12 mouse cellular contexts compared by ENCODE assay signal in the genomic region with DNA sequence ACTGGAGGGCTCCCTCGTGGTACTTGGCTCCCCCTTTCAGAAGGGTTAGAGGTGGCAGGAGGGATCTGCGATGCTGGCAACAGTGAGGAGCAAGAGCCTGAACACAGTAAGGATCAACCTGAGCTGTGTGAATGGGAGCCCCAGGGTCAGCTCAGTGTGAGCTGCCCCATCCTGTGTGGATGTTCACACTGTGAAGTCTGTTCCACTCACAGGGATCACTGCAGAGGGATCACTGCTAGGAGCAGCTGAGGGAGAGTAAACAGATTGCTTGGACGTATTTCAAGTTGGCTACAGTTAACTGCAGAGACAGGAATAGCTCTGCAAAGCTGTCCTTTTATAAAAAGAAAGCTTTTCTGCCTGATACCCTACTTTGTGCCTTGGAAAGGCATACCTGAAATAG. TPM values are rescaled to one million over a fixed set of nuclear protein-coding genes. Genes with fewer than 3 reads are reported as not detected.
A peak's percentile ranks its signal among the peaks of the same experiment; 100 is the strongest.
DNase-seq lines count a peak whose midpoint lies in the region; ATAC-seq and TF ChIP-seq lines count a peak whose summit lies in the region.
"Had no signal": no experiment of that assay in that cellular context is flagged by ENCODE, and none has a peak within 500 bp of the region (broad histone marks: within the 10 kb centered on the region; RNA-seq: fewer than 3 reads in every experiment).

No protein-coding gene starts in this region.

- peaks cover 42% of the 10 kb centered on the region for H3K36me3 ChIP-seq in forebrain, embryonic 14.5 days (ENCODE audit: control insufficient read depth, insufficient read depth, low read length)
- H3K36me3 ChIP-seq in forebrain, embryonic 11.5 days (ENCODE audit: control insufficient read depth, insufficient read depth, low read length): no peaks in the 10 kb centered on the region
- H3K36me3 ChIP-seq in liver, adult 2 months (ENCODE audit: control insufficient read depth, insufficient read depth, low read length): peaks cover 28% of the 10 kb centered on the region
- H3K36me3 ChIP-seq in liver, embryonic 11.5 days (ENCODE audit: control insufficient read depth, insufficient read depth, low read length): peaks cover 7% of the 10 kb centered on the region; the same call in 1 of the 2 replicates
- peaks cover 78% of the 10 kb centered on the region for H3K36me3 ChIP-seq in heart, embryonic 13.5 days

- TF ChIP-seq CTCF in liver, adult 2 months (IDR thresholded peaks at IDR 0.05; ENCODE audit: low read depth, low read length): no peak

- no peak overlapping the region for H3K4me3 ChIP-seq in forebrain, embryonic 14.5 days (ENCODE audit: low read depth, low read length)
- H3K4me3 ChIP-seq in forebrain, embryonic 11.5 days (ENCODE audit: low read depth, low read length): no peak overlapping the region
- H3K4me3 ChIP-seq in liver, adult 2 months (ENCODE audit: insufficient read depth, low read depth, low read length): no peak overlapping the region
- H3K4me3 ChIP-seq in liver, embryonic 11.5 days (ENCODE audit: low read depth, low read length): no peak overlapping the region
- no peak overlapping the region for H3K4me3 ChIP-seq in heart, embryonic 13.5 days
- H3K4me3 ChIP-seq: embryonic facial prominence, embryonic 10.5 days had no signal

- WGBS in forebrain, embryonic 14.5 days: 59% methylated on average over 3 of the region's 3 CpGs
- 68% methylated on average over 3 of the region's 3 CpGs for WGBS in forebrain, embryonic 11.5 days
- WGBS in liver, adult 2 months: 50% methylated on average over 3 of the region's 3 CpGs
- 69% methylated on average over 3 of the region's 3 CpGs for WGBS in liver, embryonic 11.5 days
- WGBS in heart, embryonic 13.5 days: 43% methylated on average over 3 of the region's 3 CpGs

- H3K9ac ChIP-seq in forebrain, embryonic 14.5 days (ENCODE audit: low read length): no peak overlapping the region
- H3K9ac ChIP-seq in forebrain, embryonic 11.5 days (ENCODE audit: low read length): no peak overlapping the region
- no peak overlapping the region for H3K9ac ChIP-seq in liver, adult 2 months (ENCODE audit: low read depth, low read length)
- H3K9ac ChIP-seq in liver, embryonic 11.5 days (ENCODE audit: low read depth, low read length): no peak overlapping the region
- H3K9ac ChIP-seq in heart, embryonic 13.5 days: peak overlapping the region; percentile 24; the same call in 1 of the 2 replicates

- no peak for ATAC-seq in forebrain, embryonic 14.5 days
- ATAC-seq in forebrain, embryonic 11.5 days (replicated peaks; ENCODE audit: low FRiP score): no peak
- ATAC-seq in liver, embryonic 11.5 days (replicated peaks; ENCODE audit: low FRiP score): no peak
- no peak for ATAC-seq in heart, embryonic 13.5 days (ENCODE audit: extremely low read depth, insufficient number of reproducible peaks, low FRiP score, low TSS enrichment)

- no peak overlapping the region for H3K27ac ChIP-seq in forebrain, embryonic 14.5 days (ENCODE audit: low read depth, low read length)
- no peak overlapping the region for H3K27ac ChIP-seq in forebrain, embryonic 11.5 days (ENCODE audit: low read depth, low read length)
- no peak overlapping the region for H3K27ac ChIP-seq in liver, adult 2 months (replicated peaks; ENCODE audit: insufficient read depth, low read depth, low read length)
- no peak overlapping the region for H3K27ac ChIP-seq in liver, embryonic 11.5 days (ENCODE audit: low read depth, low read length)
- peak overlapping the region; percentile 36; the same call in 1 of the 2 replicates for H3K27ac ChIP-seq in heart, embryonic 13.5 days (replicated peaks)
- H3K27ac ChIP-seq: embryonic facial prominence, embryonic 10.5 days; macrophage had no signal

- peak; percentile 57 for DNase-seq in forebrain, embryonic 14.5 days (ENCODE audit: low spot score)
- no peak for DNase-seq in forebrain, embryonic 11.5 days (ENCODE audit: low spot score)
- peak; percentile 63 for DNase-seq in liver, adult 2 months (ENCODE audit: extremely low read depth, low read depth, low spot score)
- DNase-seq in liver, embryonic 11.5 days (ENCODE audit: low spot score): no peak
- peak; percentile 47 for DNase-seq in lung, postnatal 10 days
- DNase-seq in urinary bladder, postnatal 10 days (ENCODE audit: low spot score): no peak
- DNase-seq in thymus, postnatal 14 days: no peak
- DNase-seq: adrenal gland, postnatal 36 days; kidney, adult 2 months had no signal

- no peaks in the 10 kb centered on the region for H3K79me2 ChIP-seq in liver, adult 2 months (ENCODE audit: control insufficient read depth, insufficient read depth, low read length)

- no peak overlapping the region for H3K4me2 ChIP-seq in forebrain, embryonic 14.5 days (ENCODE audit: low read length)
- no peak overlapping the region for H3K4me2 ChIP-seq in forebrain, embryonic 11.5 days (ENCODE audit: low read depth, low read length, severe bottlenecking)
- no peak overlapping the region for H3K4me2 ChIP-seq in liver, embryonic 11.5 days
- H3K4me2 ChIP-seq in heart, embryonic 13.5 days: no peak overlapping the region

- H3K9me3 ChIP-seq in forebrain, embryonic 14.5 days (replicated peaks; ENCODE audit: control insufficient read depth, low read length): no peaks in the 10 kb centered on the region
- no peaks in the 10 kb centered on the region for H3K9me3 ChIP-seq in forebrain, embryonic 11.5 days (ENCODE audit: control insufficient read depth, low read length)
- no peaks in the 10 kb centered on the region for H3K9me3 ChIP-seq in liver, embryonic 11.5 days (ENCODE audit: control insufficient read depth, low read length)
- H3K9me3 ChIP-seq in heart, embryonic 13.5 days: no peaks in the 10 kb centered on the region
- H3K9me3 ChIP-seq: embryonic facial prominence, embryonic 10.5 days had no signal

- no peaks in the 10 kb centered on the region for H3K4me1 ChIP-seq in forebrain, embryonic 14.5 days (ENCODE audit: control insufficient read depth, insufficient read depth, low read length)
- no peaks in the 10 kb centered on the region for H3K4me1 ChIP-seq in forebrain, embryonic 11.5 days (replicated peaks; ENCODE audit: control insufficient read depth, insufficient read depth, low read length)
- no peaks in the 10 kb centered on the region for H3K4me1 ChIP-seq in liver, adult 2 months (ENCODE audit: control insufficient read depth, insufficient read depth, low read length)
- H3K4me1 ChIP-seq in liver, embryonic 11.5 days (replicated peaks; ENCODE audit: control insufficient read depth, insufficient read depth, low read length): no peaks in the 10 kb centered on the region
- peaks cover 19% of the 10 kb centered on the region for H3K4me1 ChIP-seq in heart, embryonic 13.5 days
- H3K4me1 ChIP-seq: embryonic facial prominence, embryonic 10.5 days had no signal

- H3K27me3 ChIP-seq in forebrain, embryonic 14.5 days (replicated peaks; ENCODE audit: control insufficient read depth, insufficient read depth, low read length): no peaks in the 10 kb centered on the region
- H3K27me3 ChIP-seq in forebrain, embryonic 11.5 days (ENCODE audit: control insufficient read depth, insufficient read depth, low read length): no peaks in the 10 kb centered on the region
- H3K27me3 ChIP-seq in liver, adult 2 months (ENCODE audit: control insufficient read depth, insufficient read depth, low read length): no peaks in the 10 kb centered on the region
- H3K27me3 ChIP-seq in liver, embryonic 11.5 days (replicated peaks; ENCODE audit: control insufficient read depth, insufficient read depth, low read length): no peaks in the 10 kb centered on the region
- no peaks in the 10 kb centered on the region for H3K27me3 ChIP-seq in heart, embryonic 13.5 days (replicated peaks)

- TF ChIP-seq POLR2A in liver, adult 2 months (IDR thresholded peaks at IDR 0.05; ENCODE audit: extremely low read depth, insufficient read depth, low read length): no peak

RNA-seq across cellular contexts. Expression of a gene that starts 37.4 kb away (rescaled TPM):
- 8.0 and 9.8 TPM in 2 replicates for polyA plus RNA-seq in forebrain, embryonic 14.5 days (2014; fragmentation: Nextera tagmentation; extraction: Ambion mirVana)
- polyA plus RNA-seq in forebrain, embryonic 11.5 days (2014; fragmentation: Nextera tagmentation; extraction: Ambion mirVana): 14.3 and 15.6 TPM in 2 replicates
- 17.0 and 22.6 TPM in 2 replicates for total RNA-seq in liver, adult 2 months (2014; rRNA removed)
- polyA plus RNA-seq in liver, adult 2 months (2012; rRNA removed): 4.8 and 5.0 TPM in 2 replicates
- polyA plus RNA-seq in liver, embryonic 11.5 days (2014; fragmentation: Nextera tagmentation; extraction: Ambion mirVana): 14.4 and 14.5 TPM in 2 replicates
- 10.8 and 11.0 TPM in 2 replicates for polyA plus RNA-seq in heart, embryonic 13.5 days (2015; fragmentation: Nextera tagmentation; extraction: Ambion mirVana)

RNA-seq across cellular contexts. Expression of a gene that starts 46.1 kb away (rescaled TPM):
- 39.4 and 41.5 TPM in 2 replicates for polyA plus RNA-seq in forebrain, embryonic 14.5 days (2014; fragmentation: Nextera tagmentation; extraction: Ambion mirVana)
- 26.5 and 27.2 TPM in 2 replicates for polyA plus RNA-seq in forebrain, embryonic 11.5 days (2014; fragmentation: Nextera tagmentation; extraction: Ambion mirVana)
- 18.9 and 20.1 TPM in 2 replicates for total RNA-seq in liver, adult 2 months (2014; rRNA removed)
- 13.7 and 14.9 TPM in 2 replicates for polyA plus RNA-seq in liver, adult 2 months (2012; rRNA removed)
- polyA plus RNA-seq in liver, embryonic 11.5 days (2014; fragmentation: Nextera tagmentation; extraction: Ambion mirVana): 24.4 and 27.3 TPM in 2 replicates
- 15.3 and 17.8 TPM in 2 replicates for polyA plus RNA-seq in heart, embryonic 13.5 days (2015; fragmentation: Nextera tagmentation; extraction: Ambion mirVana)

Comparison
In these comparisons a context has a peak if more than half of its experiments do, and no peak if none do; other contexts are left out.
1. DNase-seq: peak in forebrain, embryonic 14.5 days (single experiment), liver, adult 2 months (single experiment) and lung, postnatal 10 days (single experiment); none in forebrain, embryonic 11.5 days (single experiment), liver, embryonic 11.5 days (single experiment), urinary bladder, postnatal 10 days (single experiment) and thymus, postnatal 14 days (single experiment).